Mouse (Mus musculus): ENCODE data around the gene Rbms2.
"Not testable (repeated sequence)": the region's sequence is repeated elsewhere in the genome, so short reads cannot be mapped to it uniquely, and the experiment has no call there.

Rbms2 gene

GRCm38 (mm10) chr10:128179989-128180388, at the start of gene Rbms2:
Gene Rbms2 (minus strand): TSS chr10:128180297.
- no peak for DNase-seq

GRCm38 (mm10) chr10:128228009-128228408, 47.9 kb upstream of the Rbms2 start:
- no peak for DNase-seq

- DNase-seq: no peak
Measured at GRCm38 (mm10) chr10:128227592-128227991, 47.5 kb upstream of the Rbms2 start.

GRCm38 (mm10) chr10:128225538-128225937, 45.4 kb upstream of the Rbms2 start, which contains the start of gene Mip:
Gene Mip (plus strand): TSS chr10:128225838.
- DNase-seq: no peak

GRCm38 (mm10) chr10:128225064-128225463, 45.0 kb upstream of the Rbms2 start:
- DNase-seq: no peak

- no peak for DNase-seq
Measured at GRCm38 (mm10) chr10:128221533-128222286, 41.6 kb upstream of the Rbms2 start.

- DNase-seq: no peak
Measured at GRCm38 (mm10) chr10:128218387-128219117, 38.5 kb upstream of the Rbms2 start.

- DNase-seq: no peak
Measured at GRCm38 (mm10) chr10:128214981-128215380, 34.9 kb upstream of the Rbms2 start.

- DNase-seq: not testable (repeated sequence)
Measured at GRCm38 (mm10) chr10:128214112-128214511, 34.0 kb upstream of the Rbms2 start.

- DNase-seq: peak; percentile 82
Measured at GRCm38 (mm10) chr10:128212871-128213323, 32.8 kb upstream of the Rbms2 start.

GRCm38 (mm10) chr10:128212148-128212547, 32.1 kb upstream of the Rbms2 start:
- no peak for DNase-seq

- DNase-seq: peak; percentile 89
Measured at GRCm38 (mm10) chr10:128211390-128212108, 31.5 kb upstream of the Rbms2 start, which contains the start of gene Spryd4. Gene Spryd4 (minus strand): TSS chr10:128211807.

- DNase-seq: peak; percentile 48
Measured at GRCm38 (mm10) chr10:128210954-128211353, 30.9 kb upstream of the Rbms2 start.

- no peak for DNase-seq
Measured at GRCm38 (mm10) chr10:128210131-128210530, 30.0 kb upstream of the Rbms2 start.

- no peak for DNase-seq
Measured at GRCm38 (mm10) chr10:128209311-128210009, 29.4 kb upstream of the Rbms2 start.

- DNase-seq: no peak
Measured at GRCm38 (mm10) chr10:128208326-128208725, 28.2 kb upstream of the Rbms2 start.

- DNase-seq: no peak
Measured at GRCm38 (mm10) chr10:128204941-128205340, 24.8 kb upstream of the Rbms2 start.

GRCm38 (mm10) chr10:128201856-128202255, 21.8 kb upstream of the Rbms2 start:
- no peak for DNase-seq

GRCm38 (mm10) chr10:128194551-128195461, 14.7 kb upstream of the Rbms2 start:
- DNase-seq: peak; percentile 79

- DNase-seq: peak; percentile 99
Measured at GRCm38 (mm10) chr10:128194024-128194550, 14.0 kb upstream of the Rbms2 start, which contains the start of gene Gls2. Gene Gls2 (plus strand): TSS chr10:128194457.

GRCm38 (mm10) chr10:128193113-128193512, 13.0 kb upstream of the Rbms2 start:
- no peak for DNase-seq

Data from cerebellum, adult 9-11 months (tissue).